Mouse (Mus musculus) forebrain, embryonic 12.5 days (tissue): ENCODE measurements at regions not wholly inside any gene's neighbourhood (a gene's known extent, or its start where the extent isn't known, plus 50 kb on each side); places are given as distances from the start of the nearest gene placed in this dataset.

ENCODE experiments used
- ATAC-seq: fragments of 200-750 bp; cut with Nextera tagmentation; 2 replicates; pipeline ENCODE4 v1.8.0; 2017; ENCODE audit warnings: moderate TSS enrichment; ENCODE audit not compliant: low FRiP score
- H3K27ac ChIP-seq: fragments of 300-500 bp; sonication (generic); 2 replicates; pipeline ENCODE4 v1.5.1; 2016; ENCODE audit warnings: mild to moderate bottlenecking
- H3K27me3 ChIP-seq: fragments of 300-500 bp; sonication (generic); 2 replicates; pipeline ENCODE4 v1.6.1; 2016; ENCODE audit warnings: mild to moderate bottlenecking
- H3K36me3 ChIP-seq: fragments of 300-500 bp; sonication (generic); replicated peaks from 2 replicates; pipeline ENCODE4 v1.6.1; 2016; ENCODE audit warnings: mild to moderate bottlenecking
- H3K4me1 ChIP-seq: fragments of 300-500 bp; sonication (generic); 2 replicates; pipeline ENCODE4 v1.6.1; 2016
- H3K4me2 ChIP-seq: fragments of 300-500 bp; sonication (generic); 2 replicates; pipeline ENCODE4 v1.6.1; 2016; ENCODE audit warnings: mild to moderate bottlenecking, moderate library complexity
- H3K4me3 ChIP-seq: fragments of 300-500 bp; sonication (generic); replicated peaks from 2 replicates; pipeline ENCODE4 v1.5.1; 2016; ENCODE audit warnings: mild to moderate bottlenecking
- H3K9ac ChIP-seq: fragments of 300-500 bp; sonication (generic); 2 replicates; pipeline ENCODE4 v1.6.1; 2016; ENCODE audit warnings: mild to moderate bottlenecking
- H3K9me3 ChIP-seq: fragments of 300-500 bp; sonication (generic); 2 replicates; pipeline ENCODE4 v1.6.1; 2016
- WGBS: fragments of 180-500 bp; shearing (Covaris S2); methylation state at CpG from one replicate; pipeline ENCODE4 v1.1.7; 2016; 5-methylcytosine and 5-hydroxymethylcytosine counted together

GRCm38 (mm10) chr15:96031085-96031780 lies 240.6 kb downstream of the Ano6 start:
- Histone ChIP-seq H3K4me3 (no peak overlapping the region), H3K9me3 (no peaks in the 10 kb centered on the region), H3K27ac (no peak overlapping the region), H3K9ac (no peak overlapping the region), H3K4me2 (no peak overlapping the region), H3K4me1 (no peaks in the 10 kb centered on the region), H3K36me3 (no peaks in the 10 kb centered on the region), H3K27me3 (no peaks in the 10 kb centered on the region)
- no peak for ATAC-seq
- WGBS: 83% methylated on average over 8 of the region's 8 CpGs

GRCm38 (mm10) chr15:96035273-96035672 lies 244.6 kb downstream of the Ano6 start:
- Histone ChIP-seq H3K27ac (no peak overlapping the region), H3K36me3 (no peaks in the 10 kb centered on the region), H3K9me3 (no peaks in the 10 kb centered on the region), H3K4me1 (no peaks in the 10 kb centered on the region), H3K9ac (no peak overlapping the region), H3K27me3 (no peaks in the 10 kb centered on the region), H3K4me2 (no peak overlapping the region), H3K4me3 (no peak overlapping the region)
- ATAC-seq: no peak
- WGBS: 81% methylated on average over 12 of the region's 12 CpGs

- no peaks in the 10 kb centered on the region for H3K4me1 ChIP-seq
- H3K36me3 ChIP-seq: no peaks in the 10 kb centered on the region
- WGBS: 81% methylated on average over 3 of the region's 3 CpGs
- H3K27ac ChIP-seq: no peak overlapping the region
- no peaks in the 10 kb centered on the region for H3K9me3 ChIP-seq
- H3K4me3 ChIP-seq: no peak overlapping the region
- H3K27me3 ChIP-seq: no peaks in the 10 kb centered on the region
- ATAC-seq: no peak
- no peak overlapping the region for H3K9ac ChIP-seq
- H3K4me2 ChIP-seq: no peak overlapping the region
Observed at GRCm38 (mm10) chr15:96045561-96045960, 241.8 kb upstream of the Arid2 start.

GRCm38 (mm10) chr15:96046651-96047050 lies 240.7 kb upstream of the Arid2 start:
- Histone ChIP-seq H3K4me2 (no peak overlapping the region), H3K4me1 (no peaks in the 10 kb centered on the region), H3K27me3 (no peaks in the 10 kb centered on the region), H3K27ac (no peak overlapping the region), H3K9ac (no peak overlapping the region), H3K4me3 (no peak overlapping the region), H3K36me3 (no peaks in the 10 kb centered on the region), H3K9me3 (no peaks in the 10 kb centered on the region)
- 84% methylated on average over 5 of the region's 5 CpGs for WGBS
- ATAC-seq: no peak

- Histone ChIP-seq H3K36me3 (no peaks in the 10 kb centered on the region), H3K27me3 (no peaks in the 10 kb centered on the region), H3K27ac (no peak overlapping the region), H3K4me3 (no peak overlapping the region), H3K9me3 (no peaks in the 10 kb centered on the region), H3K9ac (no peak overlapping the region), H3K4me1 (no peaks in the 10 kb centered on the region), H3K4me2 (no peak overlapping the region)
- ATAC-seq: no peak
- WGBS: 89% methylated on average over 4 of the region's 4 CpGs
Observed at GRCm38 (mm10) chr15:96050416-96050815, 236.9 kb upstream of the Arid2 start.

- Histone ChIP-seq H3K27ac (no peak overlapping the region), H3K4me2 (no peak overlapping the region), H3K4me3 (no peak overlapping the region), H3K9me3 (no peaks in the 10 kb centered on the region), H3K27me3 (no peaks in the 10 kb centered on the region), H3K9ac (no peak overlapping the region), H3K36me3 (no peaks in the 10 kb centered on the region), H3K4me1 (no peaks in the 10 kb centered on the region)
- no peak for ATAC-seq
- WGBS: 94% methylated on average over 5 of the region's 5 CpGs
Observed at GRCm38 (mm10) chr15:96052586-96052985, 234.7 kb upstream of the Arid2 start.

GRCm38 (mm10) chr15:96055361-96055760 lies 232.0 kb upstream of the Arid2 start:
- no peak overlapping the region for H3K4me3 ChIP-seq
- WGBS: 82% methylated on average over 10 of the region's 10 CpGs
- no peak overlapping the region for H3K27ac ChIP-seq
- no peak overlapping the region for H3K9ac ChIP-seq
- H3K4me1 ChIP-seq: no peaks in the 10 kb centered on the region
- ATAC-seq: no peak
- no peaks in the 10 kb centered on the region for H3K36me3 ChIP-seq
- H3K9me3 ChIP-seq: no peaks in the 10 kb centered on the region
- no peaks in the 10 kb centered on the region for H3K27me3 ChIP-seq
- H3K4me2 ChIP-seq: no peak overlapping the region

GRCm38 (mm10) chr15:96055796-96056473 lies 231.4 kb upstream of the Arid2 start:
- H3K9ac ChIP-seq: no peak overlapping the region
- H3K4me2 ChIP-seq: no peak overlapping the region
- H3K36me3 ChIP-seq: no peaks in the 10 kb centered on the region
- ATAC-seq: no peak
- no peak overlapping the region for H3K4me3 ChIP-seq
- no peaks in the 10 kb centered on the region for H3K4me1 ChIP-seq
- no peaks in the 10 kb centered on the region for H3K9me3 ChIP-seq
- H3K27me3 ChIP-seq: no peaks in the 10 kb centered on the region
- WGBS: 71% methylated on average over 16 of the region's 16 CpGs
- H3K27ac ChIP-seq: no peak overlapping the region

- Histone ChIP-seq H3K4me3 (no peak overlapping the region), H3K4me1 (no peaks in the 10 kb centered on the region), H3K27me3 (no peaks in the 10 kb centered on the region), H3K9ac (no peak overlapping the region), H3K27ac (no peak overlapping the region), H3K36me3 (no peaks in the 10 kb centered on the region), H3K9me3 (no peaks in the 10 kb centered on the region), H3K4me2 (no peak overlapping the region)
- no peak for ATAC-seq
- WGBS: 81% methylated on average over 3 of the region's 3 CpGs
Observed at GRCm38 (mm10) chr15:96059623-96060022, 227.7 kb upstream of the Arid2 start.

GRCm38 (mm10) chr15:96064499-96065217 lies 222.7 kb upstream of the Arid2 start:
- H3K27ac ChIP-seq: no peak overlapping the region
- ATAC-seq: no peak
- H3K36me3 ChIP-seq: no peaks in the 10 kb centered on the region
- no peak overlapping the region for H3K9ac ChIP-seq
- no peak overlapping the region for H3K4me3 ChIP-seq
- no peaks in the 10 kb centered on the region for H3K9me3 ChIP-seq
- H3K4me2 ChIP-seq: no peak overlapping the region
- whole genome bisulfite sequencing: 89% methylated on average over 11 of the region's 11 CpGs
- no peaks in the 10 kb centered on the region for H3K27me3 ChIP-seq
- no peaks in the 10 kb centered on the region for H3K4me1 ChIP-seq

- H3K9me3 ChIP-seq: no peaks in the 10 kb centered on the region
- no peak overlapping the region for H3K27ac ChIP-seq
- no peak overlapping the region for H3K4me2 ChIP-seq
- H3K4me1 ChIP-seq: no peaks in the 10 kb centered on the region
- no peak for ATAC-seq
- WGBS: 88% methylated on average over 9 of the region's 9 CpGs
- H3K27me3 ChIP-seq: no peaks in the 10 kb centered on the region
- no peaks in the 10 kb centered on the region for H3K36me3 ChIP-seq
- H3K4me3 ChIP-seq: no peak overlapping the region
- no peak overlapping the region for H3K9ac ChIP-seq
Observed at GRCm38 (mm10) chr15:96075615-96076014, 211.7 kb upstream of the Arid2 start.

GRCm38 (mm10) chr15:96077756-96078155 lies 209.6 kb upstream of the Arid2 start:
- Histone ChIP-seq H3K4me3 (no peak overlapping the region), H3K4me2 (no peak overlapping the region), H3K9ac (no peak overlapping the region), H3K9me3 (no peaks in the 10 kb centered on the region), H3K27me3 (no peaks in the 10 kb centered on the region), H3K4me1 (peaks cover 2% of the 10 kb centered on the region; the same call in 1 of the 2 replicates), H3K27ac (no peak overlapping the region), H3K36me3 (no peaks in the 10 kb centered on the region)
- 80% methylated on average over 5 of the region's 5 CpGs for WGBS
- ATAC-seq: no peak
